Mouse (Mus musculus): Measurements from ENCODE around the gene Tmem201. TPM values are rescaled to one million over a fixed set of nuclear protein-coding genes. Genes with fewer than 3 reads are reported as not detected.

Tmem201 gene
- total RNA-seq, 2 experiments from 2014 or later, result 59.6 to 65.5 TPM

DNA sequence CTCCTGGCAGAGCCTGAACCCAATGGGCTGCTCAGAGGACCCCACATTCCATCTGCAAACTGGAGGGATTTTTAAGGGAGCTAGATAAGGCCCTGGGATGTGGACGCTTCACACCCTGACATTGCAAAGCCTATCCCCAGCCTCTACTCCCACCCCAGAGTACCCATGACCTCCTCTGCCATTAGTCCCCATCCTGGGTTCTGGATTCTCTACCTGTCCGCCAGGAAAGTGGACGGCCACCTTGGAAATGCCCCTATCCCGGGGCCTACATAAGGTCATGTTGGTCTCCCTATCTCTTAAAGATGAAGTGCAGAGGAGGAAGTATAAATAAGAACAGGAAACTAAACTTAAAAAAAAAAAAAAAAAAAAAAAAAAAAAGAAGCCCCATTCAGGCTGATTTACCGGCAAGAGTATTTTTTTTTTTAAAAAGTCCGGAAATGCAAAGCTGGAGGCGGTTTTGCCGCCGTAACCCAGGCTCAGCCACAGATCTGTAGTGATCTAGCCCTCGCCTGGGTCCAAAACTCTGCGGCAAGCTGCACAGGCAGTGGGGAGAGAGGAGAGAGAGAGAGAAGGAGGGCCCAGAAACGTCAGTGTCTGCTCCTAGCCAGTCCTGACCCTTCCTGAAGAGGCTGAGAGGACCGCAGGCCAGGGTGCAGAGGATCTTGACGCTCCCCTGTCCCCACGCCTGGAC, 40.2 kb downstream of the Tmem201 start:
- no peak for DNase-seq (ENCODE audit: low spot score in 2 of 2)
- intact Hi-C loops (cut with DNase I), result no loop called here

DNA sequence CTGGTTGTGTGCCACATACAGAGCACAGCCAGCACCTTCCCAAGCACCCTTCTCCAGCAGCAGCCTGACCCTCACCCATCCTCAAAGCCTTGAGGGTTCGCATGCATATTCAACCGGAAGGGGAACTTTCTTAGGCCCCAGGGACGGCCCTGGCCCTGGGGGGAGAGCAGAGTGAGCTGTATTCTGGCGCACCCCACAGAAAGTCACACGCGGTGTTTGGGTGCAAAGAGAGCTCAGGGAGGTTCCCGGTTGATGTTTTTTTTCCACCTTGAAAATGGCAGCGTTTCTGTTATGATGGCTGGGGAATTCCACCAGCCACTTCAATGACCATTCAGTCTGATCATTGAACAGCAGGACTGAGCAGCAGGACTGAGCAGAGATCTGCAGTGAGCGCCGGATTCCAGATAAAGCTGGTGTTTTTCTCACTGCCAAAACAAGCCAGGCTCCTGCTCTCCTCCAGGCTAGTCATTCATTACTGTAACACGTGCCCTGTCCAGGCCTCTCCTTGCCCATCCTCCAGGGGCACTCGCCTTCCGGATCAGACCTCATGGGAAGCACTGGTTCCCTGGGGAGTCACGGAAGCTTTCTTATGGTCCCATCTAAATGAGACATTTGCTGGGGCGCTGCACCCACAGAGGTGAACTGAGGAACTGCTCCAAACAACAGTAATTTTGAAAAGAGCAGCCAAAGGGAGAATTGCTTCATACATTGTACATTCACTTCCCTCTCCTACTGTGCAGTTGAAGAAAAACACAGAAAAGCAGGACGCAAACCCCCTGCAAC, 41.5 kb downstream of the Tmem201 start:
- DNase-seq (ENCODE audit: low spot score in 2 of 2), result no peak
- intact Hi-C loops (cut with DNase I), result no loop called here

DNA sequence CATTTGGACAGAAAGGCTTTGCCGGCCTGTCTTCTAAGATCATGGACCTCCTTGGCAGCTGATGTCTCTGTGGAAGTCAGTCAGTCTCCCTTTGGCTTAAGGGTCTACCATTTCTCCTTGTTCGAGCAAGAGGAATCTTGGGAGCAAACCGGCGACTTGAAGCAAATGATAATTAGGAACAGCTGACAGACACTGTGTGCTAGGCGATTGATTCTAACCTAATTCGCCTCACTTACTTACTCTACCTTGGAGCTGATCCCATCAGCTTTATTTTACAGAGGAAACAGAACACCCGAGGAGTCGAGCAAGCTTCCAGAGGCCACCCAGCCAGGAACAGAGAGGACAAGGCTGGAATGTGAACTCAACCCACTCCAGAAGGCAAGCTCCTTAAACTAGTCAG, 46.5 kb downstream of the Tmem201 start:
- intact Hi-C loops (cut with DNase I), result no loop called here
- DNase-seq (ENCODE audit: low spot score in 2 of 2), result no peak

DNA sequence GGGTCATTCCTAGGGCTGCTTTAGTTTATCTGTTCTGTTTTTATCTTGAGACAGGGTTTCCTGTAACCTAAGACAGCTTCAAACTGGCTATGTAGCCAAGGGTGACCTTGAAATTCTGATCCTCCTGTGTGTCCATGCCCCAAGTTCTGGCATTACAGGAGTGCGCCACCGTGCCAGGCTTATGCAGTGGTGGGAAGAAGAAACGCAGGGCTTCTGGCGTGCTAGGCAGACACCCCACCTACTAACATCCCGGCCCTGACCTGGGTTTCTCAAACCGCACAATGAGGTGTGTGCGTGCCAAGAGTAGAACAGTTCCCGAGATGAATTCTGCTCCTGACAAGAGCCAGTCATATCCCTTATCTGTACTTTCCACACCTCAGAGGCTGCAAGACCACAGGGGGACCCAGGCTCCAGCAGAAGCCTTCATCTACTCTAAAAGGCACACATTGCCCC, 47.0 kb downstream of the Tmem201 start:
- no peak for DNase-seq (ENCODE audit: low spot score in 2 of 2)
- intact Hi-C loops (cut with DNase I), result no loop called here

- DNase-seq (ENCODE audit: low spot score in 2 of 2), result no peak
These were observed 47.8 kb downstream of the Tmem201 start for GRCm38 (mm10) chr4:149689822-149690700.

DNA sequence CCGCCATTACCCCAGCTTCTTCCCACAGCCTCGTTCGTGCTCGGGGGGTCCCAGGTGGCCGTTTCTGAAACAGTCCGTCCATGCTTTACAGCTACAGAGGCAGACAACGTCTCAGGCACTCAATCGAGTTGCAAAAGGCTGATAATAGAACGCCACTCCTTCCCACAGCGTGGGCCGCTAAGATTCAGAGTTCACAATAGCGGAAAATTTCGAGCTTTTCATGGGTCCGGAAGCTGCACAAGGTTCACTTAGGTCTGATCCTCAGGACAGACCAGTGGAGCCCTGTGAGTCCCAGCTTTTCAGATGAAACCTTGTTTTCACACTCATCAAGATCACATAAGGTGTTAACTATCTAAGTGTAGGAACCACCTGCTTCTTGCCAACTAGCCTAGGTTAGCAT, 49.0 kb downstream of the Tmem201 start:
- DNase-seq (ENCODE audit: low spot score in 2 of 2), result no peak
- intact Hi-C loops (cut with DNase I), result no loop called here

More at GRCm38 (mm10) chr4:149689822-149690700, 47.8 kb downstream of the Tmem201 start:
- intact Hi-C loops (cut with DNase I), result no loop called here

DNA sequence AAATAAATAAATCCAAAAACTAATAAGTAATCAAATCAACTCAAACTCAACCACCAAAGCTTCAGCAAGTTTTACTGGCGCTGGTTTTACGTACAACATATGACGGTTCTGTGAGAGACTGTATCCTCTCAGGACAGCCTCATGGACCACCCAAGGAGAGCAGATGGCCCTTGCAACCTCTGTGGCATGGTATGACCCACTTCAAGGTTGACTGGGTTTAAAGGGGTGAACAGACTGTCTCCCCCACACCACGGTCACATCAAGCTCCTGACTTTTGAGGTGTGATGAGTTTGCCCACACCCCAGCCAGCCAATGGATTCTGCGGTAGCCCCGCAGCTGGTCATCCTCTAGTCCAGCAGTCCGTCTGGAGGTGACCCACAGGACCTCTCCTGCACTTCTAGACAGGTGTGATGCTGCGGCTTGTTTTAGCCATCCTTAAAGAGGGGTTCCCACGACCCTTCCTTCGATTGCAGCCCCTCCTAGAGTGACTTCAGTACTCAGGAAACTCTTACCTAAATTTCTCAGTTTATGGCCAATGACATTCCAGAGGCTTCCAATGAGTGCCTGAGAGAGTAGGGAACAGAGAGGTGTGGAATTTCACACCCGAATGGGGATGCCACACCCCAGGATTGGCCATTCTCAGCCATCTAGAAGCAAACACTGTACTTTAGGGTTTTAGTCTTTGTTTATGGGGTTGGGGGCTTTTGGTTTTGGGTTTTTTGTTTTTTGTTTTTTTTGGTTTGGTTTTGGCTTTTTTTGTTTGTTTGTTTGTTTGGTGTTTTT, 52.8 kb downstream of the Tmem201 start:
- DNase-seq (ENCODE audit: low spot score in 2 of 2), result no peak
- intact Hi-C loops (cut with DNase I), result no loop called here

- no peak for DNase-seq (ENCODE audit: low spot score in 2 of 2)
- intact Hi-C loops (cut with DNase I), result no loop called here
These were observed 54.0 kb downstream of the Tmem201 start for GRCm38 (mm10) chr4:149683875-149684274.

DNA sequence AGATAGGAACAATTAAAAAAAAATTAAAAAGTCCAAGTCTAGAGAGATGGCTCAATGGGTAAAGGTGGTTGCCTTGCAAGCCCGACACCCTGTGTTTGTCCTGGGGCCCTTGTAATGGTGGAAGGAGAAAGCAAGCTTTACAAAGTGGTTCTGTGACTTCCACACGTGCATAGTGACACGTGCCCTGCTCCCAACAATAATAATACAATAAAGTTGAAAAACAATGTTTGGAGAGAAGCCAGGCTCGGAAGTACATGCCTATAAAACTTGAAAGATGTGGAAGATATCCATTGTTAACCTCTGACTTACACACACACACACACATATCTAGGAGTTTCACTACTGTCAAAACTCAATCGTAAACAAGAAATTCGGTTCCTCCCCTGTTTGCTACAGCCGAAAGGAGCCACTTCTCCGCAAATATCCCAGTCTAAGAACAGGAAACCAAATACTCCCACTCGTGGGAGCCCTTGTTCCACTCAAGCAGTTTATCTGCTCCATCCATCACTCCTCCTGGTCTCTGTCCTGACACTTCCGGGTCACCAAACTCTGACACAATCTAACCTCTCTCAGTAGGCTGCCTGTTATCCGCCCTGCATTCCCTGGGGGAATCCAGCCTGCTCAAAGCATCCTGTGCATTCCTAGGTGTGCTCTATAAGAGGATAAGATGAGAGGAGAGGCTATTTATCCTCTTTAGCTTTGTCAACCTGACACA, 58.6 kb downstream of the Tmem201 start:
- DNase-seq (ENCODE audit: low spot score in 2 of 2), result no peak
- intact Hi-C loops (cut with DNase I), result no loop called here

- DNase-seq (ENCODE audit: low spot score in 2 of 2), result no peak
- intact Hi-C loops (cut with DNase I), result no loop called here
These were observed 59.8 kb downstream of the Tmem201 start for GRCm38 (mm10) chr4:149678006-149678405.

DNA sequence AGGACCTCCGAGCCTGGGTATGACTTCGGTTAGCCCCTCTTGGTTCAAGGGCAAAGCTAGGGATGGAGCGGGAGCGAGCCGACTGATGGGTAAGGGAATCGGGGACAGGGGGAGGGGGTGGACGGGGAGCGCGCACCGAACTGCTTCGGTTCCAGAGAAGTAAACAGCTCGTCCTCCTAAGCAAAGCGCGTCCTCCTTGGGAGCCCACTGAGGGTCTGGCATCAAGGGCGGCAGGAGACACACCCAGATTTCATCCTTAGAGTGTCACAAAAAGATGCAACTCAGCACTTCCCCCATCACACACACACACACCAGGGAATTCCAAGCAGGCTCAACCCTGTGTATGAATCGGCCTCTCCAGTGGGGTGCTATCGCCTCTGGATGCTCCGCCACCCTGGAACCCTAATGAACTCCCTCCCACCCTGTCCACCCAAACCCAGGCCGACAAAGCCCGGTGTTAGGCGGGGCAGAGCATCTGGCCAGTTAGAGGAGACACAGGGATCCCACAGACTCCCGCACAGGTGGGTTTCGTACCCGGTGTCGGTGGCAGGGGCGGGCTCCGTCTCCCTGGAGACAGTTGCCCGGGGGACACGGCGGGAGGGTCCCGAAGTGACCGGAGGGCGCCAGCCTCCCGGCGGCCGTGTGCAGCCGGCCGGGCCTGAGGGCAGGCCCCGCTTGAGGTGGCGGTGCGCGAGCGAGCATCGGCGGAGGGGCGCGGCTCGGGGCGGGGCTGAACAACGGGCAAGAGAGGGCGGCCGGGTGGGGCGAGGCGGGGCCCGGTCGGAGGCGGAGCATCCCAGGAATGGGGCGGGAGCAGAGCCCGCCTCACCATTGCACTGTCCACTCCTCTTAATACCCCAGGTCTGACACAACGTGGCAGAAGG, 62.2 kb downstream of the Tmem201 start:
- intact Hi-C loops (cut with DNase I), result no loop called here

GRCm38 (mm10) chr4:149674814-149675377, 62.9 kb downstream of the Tmem201 start:
- intact Hi-C loops (cut with DNase I), result no loop called here
- DNase-seq (ENCODE audit: low spot score in 2 of 2), result no peak

More for the DNA sequence above, 62.2 kb downstream of the Tmem201 start:
- DNase-seq (ENCODE audit: low spot score in 2 of 2), result peak; percentile 67 to 71

GRCm38 (mm10) chr4:149672747-149673146, 65.1 kb downstream of the Tmem201 start:
- intact Hi-C loops (cut with DNase I), result no loop called here
- no peak for DNase-seq (ENCODE audit: low spot score in 2 of 2)

DNA sequence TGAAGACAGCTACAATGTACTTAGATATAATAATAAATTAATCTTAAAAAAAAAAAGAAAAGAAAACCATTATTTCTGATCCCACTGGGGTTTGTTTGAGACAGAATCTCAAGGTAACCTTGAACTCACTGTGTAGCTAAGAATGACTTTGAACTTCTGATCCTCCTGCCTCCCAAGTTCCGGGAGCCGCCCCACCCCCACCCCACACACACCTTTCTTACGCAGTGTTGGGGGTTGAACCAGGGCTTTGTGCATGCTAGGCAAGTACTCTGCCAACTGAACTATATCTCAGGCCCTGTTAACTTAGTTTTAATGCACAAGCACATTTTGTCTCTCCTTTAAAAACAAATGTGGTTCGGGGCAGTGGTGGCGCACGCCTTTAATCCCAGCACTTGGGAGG, 66.7 kb downstream of the Tmem201 start:
- intact Hi-C loops (cut with DNase I), result no loop called here
- no peak for DNase-seq (ENCODE audit: low spot score in 2 of 2)

GRCm38 (mm10) chr4:149665692-149666090, 72.2 kb downstream of the Tmem201 start:
- no peak for DNase-seq (ENCODE audit: low spot score in 2 of 2)
- intact Hi-C loops (cut with DNase I), result no loop called here
